Mouse (Mus musculus) R1 (cell line): Measurements from ENCODE around the gene Dok1.

Source experiments
- DNase-seq: peaks from one replicate; pipeline ENCODE4 v3.0.0-alpha.2; 2018; ENCODE audit warnings: low read depth, low spot score

Dok1 gene

DNA sequence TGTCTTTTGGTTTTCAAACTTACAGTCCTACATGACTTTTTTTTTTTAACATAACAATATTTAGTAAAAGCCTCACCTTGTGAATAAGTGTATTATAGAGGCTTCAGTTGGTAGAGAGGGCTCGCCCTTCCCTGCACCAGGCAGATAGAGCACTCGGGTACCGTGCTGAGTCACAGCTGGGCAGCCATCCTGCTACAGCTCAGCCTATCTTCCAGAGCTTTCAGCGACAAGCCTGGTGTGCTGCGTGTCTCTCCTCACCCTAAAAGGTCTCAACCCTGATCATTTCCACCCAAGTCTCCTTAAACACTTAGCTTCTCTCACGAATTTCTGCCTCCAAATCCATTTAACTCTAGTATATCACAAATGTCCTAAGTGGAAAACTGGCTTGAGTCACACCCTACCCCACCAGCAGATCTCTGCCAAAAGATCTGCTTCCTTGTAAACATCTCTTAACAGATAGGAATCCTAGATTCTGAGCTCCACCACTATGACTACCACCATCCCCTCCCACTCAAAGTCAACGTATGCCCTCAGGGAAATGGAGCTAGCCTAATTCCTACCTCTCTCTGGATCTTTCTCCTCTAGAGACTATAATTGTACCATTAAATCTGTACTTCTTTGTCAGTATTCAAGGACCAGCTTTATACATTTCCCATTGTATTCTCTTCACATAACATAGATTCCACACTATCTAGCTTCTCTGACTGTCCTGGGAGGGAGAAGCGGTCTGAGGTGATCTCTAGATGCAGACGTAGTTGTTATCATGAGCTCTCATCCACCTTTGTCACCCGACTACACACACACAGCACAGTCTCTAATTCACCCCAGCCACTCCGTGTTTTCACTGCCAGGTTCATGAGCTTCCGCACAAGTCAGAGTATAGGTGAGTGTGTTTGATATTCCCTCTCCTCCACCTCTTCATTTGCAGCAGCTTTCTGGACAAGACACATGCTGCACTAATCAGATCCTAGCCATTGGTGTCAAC is 18.5 kb downstream of the Dok1 start:
- no peak for DNase-seq

DNA sequence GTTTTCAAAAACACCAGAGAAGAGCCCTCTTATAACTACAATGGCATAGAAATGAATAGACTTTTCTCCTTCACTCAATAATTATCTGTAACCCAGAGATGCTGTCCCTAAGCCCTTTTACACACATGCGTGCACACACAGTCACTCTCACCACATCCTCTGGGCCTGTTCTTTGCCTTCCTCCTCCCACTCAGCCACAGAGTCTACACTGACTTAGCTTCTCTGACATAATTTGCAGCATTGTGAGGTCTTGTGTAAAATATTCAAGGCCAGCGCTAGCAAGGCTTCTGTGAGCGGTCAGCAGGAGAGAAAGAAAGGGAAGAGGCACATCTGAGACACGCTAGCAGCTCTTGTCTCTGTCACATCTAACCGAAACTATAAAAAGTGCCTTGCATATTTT is 19.8 kb downstream of the Dok1 start:
- no peak for DNase-seq

DNA sequence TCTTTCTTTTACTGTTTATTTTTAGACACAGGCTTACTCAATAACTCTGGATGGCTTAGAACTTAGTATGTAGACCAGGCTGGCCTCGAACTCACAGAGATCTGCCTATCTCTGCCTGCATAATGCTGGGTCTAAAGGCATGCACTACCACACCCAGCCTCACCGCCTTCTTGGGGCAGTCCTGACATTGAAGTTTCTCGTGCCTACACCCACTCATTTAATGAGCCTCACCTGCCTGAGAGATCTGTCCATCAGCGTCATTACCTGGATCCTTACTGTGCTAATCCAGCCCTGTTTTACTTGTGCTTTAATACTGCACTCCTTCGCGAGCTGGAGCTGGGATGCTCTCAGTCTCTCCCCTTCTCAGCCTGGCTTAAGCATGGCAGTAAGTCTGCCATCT is 21.5 kb downstream of the Dok1 start:
- DNase-seq, result no peak

DNA sequence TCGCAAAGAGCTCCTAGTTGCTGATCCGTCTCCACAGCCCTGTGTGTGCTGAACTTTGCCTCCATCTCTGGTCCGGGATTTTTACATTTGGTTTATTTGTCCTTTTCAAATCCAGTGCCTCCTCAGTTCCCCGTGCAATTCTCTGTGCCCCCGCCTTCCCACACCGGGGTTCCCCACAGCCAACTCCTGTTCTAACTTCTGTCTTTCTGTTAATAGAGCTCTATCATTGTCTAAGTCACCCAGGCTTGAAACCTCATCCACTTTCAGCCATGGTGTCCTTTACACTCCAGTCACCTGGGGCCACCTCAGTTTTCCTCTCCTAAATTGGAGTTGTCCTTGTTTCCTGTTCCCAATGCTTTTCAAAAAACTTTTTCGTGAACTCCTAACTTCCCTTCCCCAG is 22.0 kb downstream of the Dok1 start:
- DNase-seq, result no peak

DNA sequence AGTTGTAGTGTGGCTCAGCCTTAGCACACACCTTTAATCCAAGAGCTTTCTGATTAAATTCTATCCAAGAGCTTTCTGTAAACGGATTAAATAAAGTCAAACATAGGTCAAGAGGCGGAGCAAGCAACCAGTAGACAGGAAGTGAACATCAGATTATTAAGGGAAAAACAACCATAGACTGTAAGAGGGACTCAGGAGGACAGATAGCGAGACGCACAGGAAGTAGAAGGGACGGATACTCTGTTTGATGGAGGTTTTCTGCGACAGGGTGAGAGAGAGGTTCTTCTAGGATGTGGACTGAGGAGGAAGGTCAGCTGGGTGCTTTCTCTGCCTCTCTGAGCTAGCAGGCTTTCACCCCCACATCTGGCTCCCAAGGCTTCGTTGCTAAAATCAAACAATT is 23.3 kb downstream of the Dok1 start:
- no peak for DNase-seq

DNA sequence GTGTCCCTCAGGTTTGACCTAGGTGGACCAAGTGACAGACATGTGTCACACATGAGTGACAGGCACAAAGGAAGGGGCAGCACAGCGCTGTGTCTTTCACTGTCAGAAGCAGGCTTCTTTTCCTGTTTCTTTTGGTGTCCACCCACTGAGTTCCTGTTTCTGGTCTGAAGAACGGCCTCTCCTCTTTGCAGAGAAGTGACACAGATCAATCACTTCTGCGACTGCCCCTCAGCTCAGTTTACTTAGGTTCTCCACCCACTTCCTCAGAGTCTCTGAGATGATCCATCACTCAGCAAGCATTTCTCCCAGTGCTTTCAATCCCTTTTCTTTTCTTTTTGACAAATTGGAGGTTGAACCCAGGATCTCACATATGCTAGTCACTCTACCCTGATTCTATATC is 24.6 kb downstream of the Dok1 start:
- DNase-seq, result no peak

DNA sequence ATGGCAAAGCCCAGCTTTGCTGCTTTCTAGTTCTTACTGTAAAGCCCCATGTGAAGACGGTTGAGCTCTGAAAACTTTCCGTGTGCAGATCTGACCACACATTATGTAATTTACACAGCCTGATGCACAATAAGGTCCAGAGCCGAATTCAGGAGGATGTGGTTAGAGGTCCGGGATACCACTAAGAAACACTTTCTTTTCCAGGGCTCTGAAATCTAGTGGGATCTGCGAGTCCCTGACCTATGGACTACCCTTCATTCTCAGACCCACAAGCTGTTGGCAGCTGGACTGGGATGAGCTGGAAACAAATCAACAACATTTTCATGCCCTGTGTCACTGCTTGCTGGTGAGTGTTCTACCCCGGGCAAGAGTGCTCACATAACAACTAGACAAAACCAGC is 27.2 kb downstream of the Dok1 start:
- DNase-seq, result no peak

DNA sequence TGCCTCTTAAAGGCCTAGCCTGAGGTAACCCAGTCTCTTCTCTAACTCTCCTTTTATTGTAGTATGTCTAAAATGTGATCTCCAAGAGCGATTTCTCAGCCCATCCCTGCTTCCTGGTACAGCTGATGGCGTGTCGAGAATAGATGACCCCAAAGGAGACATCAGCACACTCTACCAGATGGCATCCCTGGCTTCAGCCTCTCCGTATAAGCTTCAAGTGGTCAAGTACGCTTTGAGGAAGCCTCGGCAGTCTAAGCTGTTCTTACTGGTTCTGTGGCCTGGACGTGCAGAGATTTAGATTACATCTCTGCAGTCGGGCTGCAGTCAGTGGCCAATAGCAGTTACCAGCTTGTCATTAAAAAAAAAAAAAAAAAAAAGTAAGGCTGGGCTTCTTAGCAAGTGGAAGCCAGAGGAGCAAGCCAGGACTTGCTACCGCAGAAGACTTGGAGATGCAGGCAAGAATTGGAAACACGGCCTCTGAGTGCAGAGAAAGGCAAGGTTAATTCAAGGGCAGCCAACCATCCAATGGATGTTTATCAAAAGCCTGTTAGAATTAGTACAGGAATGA is 27.7 kb downstream of the Dok1 start:
- no peak for DNase-seq

DNA sequence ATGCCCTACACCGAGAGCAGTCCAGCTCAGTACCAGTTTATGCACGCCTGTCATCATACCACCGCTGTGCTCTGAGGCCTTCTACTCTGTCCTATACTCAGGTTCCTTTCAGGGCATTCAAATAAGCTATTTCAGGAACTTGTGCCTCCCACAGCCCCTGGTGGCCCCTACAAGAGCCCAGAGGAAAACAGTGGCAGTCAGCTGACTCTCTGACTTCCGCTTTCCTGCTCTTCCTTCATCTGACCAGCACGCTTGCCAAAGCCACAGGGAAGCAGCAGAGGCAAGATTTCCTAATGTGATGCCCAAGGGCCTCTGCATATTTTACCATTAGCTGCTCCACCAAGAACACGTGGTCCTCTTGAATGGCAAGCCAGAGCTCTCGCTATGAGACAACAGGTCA is 28.4 kb downstream of the Dok1 start:
- DNase-seq, result no peak

DNA sequence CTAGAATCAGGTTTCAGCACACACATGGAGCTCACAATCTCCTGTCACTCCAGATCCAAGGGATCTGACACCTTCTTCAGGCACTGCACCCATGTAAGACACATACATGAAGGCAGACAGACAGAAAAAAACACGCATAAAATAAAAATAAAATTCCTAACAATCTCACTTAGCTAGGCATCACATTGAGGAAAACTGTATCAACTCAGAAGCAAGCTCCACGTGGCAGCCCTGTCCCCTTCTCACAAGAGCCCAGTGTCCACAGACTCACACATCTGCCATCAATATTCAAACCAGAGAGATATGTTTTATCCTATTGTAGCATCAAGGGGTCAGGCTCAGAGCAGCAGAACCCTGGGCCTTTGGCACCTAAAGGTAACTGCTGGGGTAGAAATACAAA is 29.0 kb downstream of the Dok1 start:
- no peak for DNase-seq

DNA sequence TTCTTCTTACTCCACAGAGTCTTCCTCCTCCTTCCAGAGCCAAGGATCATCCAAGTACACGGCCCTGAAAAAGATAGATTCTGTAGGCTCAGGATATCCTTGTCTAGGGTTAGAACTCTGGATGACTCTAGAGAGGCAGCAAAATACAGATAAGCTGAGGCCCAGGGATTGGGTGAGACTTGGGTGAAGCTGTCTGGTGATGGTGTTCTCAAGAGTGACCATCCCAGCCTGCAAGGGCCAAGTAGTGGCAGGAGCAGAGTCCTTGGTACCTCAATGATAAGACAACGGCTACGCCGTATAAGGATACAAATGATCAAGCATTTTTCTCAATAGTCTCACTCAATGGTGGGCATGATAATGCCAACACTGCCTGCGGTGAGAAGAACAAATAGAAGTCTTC is 29.4 kb downstream of the Dok1 start:
- no peak for DNase-seq

DNA sequence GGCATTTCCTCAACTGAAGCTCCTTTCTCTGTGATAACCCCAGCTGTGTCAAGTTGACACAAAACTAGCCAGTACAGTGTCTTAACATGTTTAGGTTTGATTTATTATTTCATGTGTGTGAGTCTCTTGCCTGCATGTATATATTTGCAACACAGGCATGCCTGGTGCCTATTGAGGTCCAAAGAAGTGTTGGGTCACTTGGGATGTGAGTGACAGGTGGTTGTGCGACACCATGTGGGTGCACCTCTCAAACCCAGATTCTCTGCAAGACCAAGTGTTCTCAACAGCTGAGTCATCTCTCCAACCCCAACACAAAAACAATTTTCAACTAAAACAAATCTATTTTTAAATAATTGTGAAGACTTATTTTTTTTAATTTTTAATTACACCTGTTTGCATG is 30.2 kb downstream of the Dok1 start:
- DNase-seq, result no peak

DNA sequence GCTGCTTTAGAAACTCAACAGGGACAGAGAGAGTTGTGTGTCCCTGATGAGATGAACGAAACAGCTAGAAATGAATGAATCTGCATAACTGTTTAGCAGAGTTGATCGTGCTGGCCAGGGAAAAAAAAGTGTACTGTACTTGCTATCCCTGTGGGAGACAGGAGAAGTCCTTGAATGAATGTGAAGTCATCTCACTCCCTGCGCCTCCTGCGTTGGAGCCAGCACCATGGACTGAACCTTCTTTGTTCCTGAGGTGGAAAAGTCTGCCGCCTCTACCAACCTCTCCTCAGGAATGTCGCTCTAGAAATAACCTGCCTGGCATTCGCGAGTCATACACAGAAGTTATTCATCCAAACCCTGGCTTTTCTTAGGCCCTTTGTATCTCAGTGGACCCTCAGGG is 33.3 kb downstream of the Dok1 start:
- DNase-seq, result peak; percentile 11

DNA sequence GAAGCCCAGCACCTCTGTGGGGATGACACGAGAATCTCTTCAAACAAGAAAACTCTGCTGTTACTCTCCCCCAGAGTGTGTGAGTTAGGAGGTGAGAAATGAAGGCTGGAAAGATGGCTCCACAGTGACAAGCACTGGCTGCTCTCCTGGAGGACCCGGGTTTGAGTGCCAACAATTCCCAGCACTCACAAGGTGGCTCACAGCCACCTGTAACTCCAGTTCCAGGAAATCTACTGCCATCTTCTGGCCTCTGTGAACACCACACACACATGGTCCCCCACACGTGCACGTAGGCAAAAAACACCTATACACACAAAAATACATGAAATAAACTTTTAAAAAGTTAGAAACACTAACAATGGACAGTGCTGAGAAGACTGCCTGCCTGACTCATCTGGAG is 34.9 kb downstream of the Dok1 start:
- peak; percentile 60 for DNase-seq

DNA sequence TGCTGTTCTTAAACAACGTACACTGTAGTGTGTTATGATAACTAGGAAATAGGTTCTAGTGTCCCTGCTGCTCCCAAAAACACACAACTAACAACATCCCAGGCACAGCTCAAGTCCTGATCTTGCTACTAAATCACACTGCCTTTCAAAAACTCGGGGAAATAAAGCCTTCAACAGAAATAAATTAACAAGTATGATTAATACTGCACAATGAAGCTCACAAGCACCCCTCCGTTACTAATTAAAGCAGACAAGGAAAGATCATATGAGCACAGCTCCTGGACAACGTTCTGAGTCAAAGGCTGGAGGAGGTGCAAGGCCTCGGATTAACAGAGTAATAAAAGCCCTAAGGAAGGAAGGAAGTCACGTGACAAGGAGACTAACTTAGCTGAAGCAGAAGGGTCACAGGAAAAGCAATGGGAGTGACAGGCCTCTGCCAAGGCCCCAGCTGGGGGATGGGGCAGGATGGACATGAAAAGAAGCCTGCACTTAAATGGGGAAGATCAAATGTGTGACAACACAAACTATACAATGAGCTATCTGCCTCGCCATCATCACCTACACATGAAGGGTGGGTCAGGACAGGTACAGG is 35.7 kb downstream of the Dok1 start:
- no peak for DNase-seq

DNA sequence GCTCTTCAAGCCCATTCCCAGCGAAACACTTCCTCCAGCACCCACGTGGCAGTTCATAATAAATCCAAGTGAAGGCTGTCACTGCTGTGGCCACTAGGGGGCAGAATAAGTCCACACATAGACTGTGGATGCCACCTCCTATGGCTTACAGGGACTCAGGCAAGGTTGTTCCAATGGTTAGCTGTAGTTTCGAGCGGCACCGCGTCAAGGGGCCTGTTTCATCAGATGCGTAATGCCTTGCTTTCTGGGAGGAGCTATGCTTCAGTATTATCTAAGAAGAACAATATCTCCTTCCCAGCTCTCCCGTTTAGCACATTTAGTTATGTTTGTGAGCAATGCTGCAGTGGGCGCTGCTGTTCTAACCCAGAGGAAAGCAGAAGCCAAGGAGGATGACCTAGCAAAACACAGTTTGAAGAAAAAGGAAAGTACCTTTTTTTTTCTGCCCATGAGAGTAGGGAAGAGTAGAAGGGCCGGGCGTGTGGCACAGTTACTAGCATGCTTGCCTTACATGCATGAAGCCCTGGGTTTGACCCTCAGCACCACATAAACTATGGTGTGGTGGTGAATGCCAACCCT is 36.4 kb downstream of the Dok1 start:
- peak; percentile 92 for DNase-seq

DNA sequence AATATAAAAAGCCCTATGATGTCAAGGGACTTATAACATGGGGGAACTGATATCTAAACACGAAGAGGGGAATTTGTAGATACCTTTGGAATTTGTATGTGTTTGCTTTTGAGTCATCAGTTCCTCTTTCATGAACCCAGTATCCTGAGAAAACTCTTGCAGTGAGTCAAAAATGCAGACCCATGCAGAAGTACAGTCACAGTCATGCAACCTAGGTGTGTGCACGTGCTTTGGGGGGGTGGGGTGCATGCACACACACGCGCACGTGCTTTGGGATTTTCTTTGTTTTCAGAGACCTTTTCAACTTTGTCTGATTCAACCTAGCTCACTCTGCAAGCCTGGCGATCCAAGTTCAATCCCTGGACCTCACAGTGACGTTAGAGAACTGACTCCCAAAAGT is 38.9 kb downstream of the Dok1 start:
- no peak for DNase-seq

DNA sequence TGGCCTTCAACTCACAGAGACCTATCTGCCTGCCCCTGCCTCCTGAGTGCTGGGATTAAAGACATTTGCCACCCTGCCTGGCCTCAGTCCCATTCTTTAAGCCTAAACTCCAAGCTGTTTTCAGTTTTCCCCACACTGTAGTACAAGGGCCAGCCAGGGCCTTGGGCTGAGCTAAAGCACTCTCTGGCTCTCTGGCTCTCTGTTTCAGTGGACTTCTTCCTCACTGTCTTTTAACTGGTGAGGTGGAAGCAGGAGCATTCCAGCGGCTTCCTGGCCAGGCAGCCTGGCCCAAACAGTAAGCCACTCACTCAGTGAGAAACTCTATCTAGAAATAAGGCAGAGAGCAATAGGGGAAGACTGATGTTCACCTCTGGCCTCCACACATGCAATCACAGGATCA is 39.6 kb downstream of the Dok1 start:
- no peak for DNase-seq

DNA sequence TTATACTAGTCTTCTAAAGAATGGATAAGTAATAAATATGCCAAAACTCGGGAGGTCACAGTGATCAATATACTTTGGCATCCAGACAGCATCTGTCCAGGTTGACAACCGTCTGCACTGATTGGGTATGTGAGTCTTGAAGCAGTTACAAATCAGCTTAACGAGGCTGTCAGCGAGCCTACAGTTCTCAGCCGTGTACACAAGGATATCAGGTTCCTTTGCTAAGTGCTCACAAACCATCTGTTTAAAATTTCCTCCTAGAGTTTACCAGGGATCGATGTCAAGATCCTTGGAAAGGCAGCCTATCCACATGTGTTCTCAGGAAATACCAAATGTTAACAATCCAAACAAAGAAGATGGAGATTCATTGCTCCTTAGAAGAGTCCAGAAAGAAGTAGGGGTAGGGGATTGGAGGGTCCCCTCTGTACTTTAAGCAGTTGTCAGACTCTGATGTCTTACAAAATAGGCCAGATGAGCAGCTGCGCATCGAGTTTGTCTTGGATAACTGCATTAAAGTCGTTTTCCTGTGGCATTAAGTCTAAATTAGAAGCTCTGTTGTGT is 45.8 kb downstream of the Dok1 start:
- DNase-seq, result no peak
